Mouse (Mus musculus) effector memory CD4-positive, alpha-beta T cell, adult 7 months (primary cell): Measurements from ENCODE around the gene 2810459M11Rik. TPM values are rescaled to one million over a fixed set of nuclear protein-coding genes. Genes with fewer than 3 reads are reported as not detected.

Experiments
- polyA plus RNA-seq: library from polyadenylated mRNA; unstranded; fragments of 100-300 nt; shearing (Covaris generic); gene quantifications from one replicate; pipeline ENCODE4 v1.2.1, GENCODE M21; 2017

The 2810459M11Rik gene
- 0.38 TPM for polyA plus RNA-seq

GRCm38 (mm10) chr1:86045848-86046805 is at the start of gene 2810459M11Rik:
Gene 2810459M11Rik (plus strand): TSS chr1:86045863.

GRCm38 (mm10) chr1:86016516-86016915 is 29.1 kb upstream of the 2810459M11Rik start, which contains the start of gene Spata3:
Gene Spata3 (plus strand): TSS chr1:86016816.

GRCm38 (mm10) chr1:86064271-86064991 is 18.8 kb downstream of the 2810459M11Rik start, which contains the start of gene Psmd1:
Gene Psmd1 (plus strand): TSS chr1:86064387.

Other genes with a start within 250 kb of the 2810459M11Rik start
- gene Itm2c, start 151.6 kb upstream of the 2810459M11Rik start, polyA plus RNA-seq = 196 TPM
- 0.71 TPM for gene 4933407L21Rik, start 117.4 kb upstream of the 2810459M11Rik start, polyA plus RNA-seq
- 11.1 TPM for gene Gpr55, start 84.9 kb upstream of the 2810459M11Rik start, polyA plus RNA-seq
- gene Spata3, start 29.0 kb upstream of the 2810459M11Rik start, polyA plus RNA-seq = not detected
- 63.9 TPM for gene Psmd1, start 18.5 kb downstream of the 2810459M11Rik start, polyA plus RNA-seq
- gene Htr2b, start 66.1 kb downstream of the 2810459M11Rik start, polyA plus RNA-seq = not detected
- gene Gm21972, start 87.8 kb downstream of the 2810459M11Rik start, polyA plus RNA-seq = not detected
- 6.5 TPM for gene Armc9, start 108.9 kb downstream of the 2810459M11Rik start, polyA plus RNA-seq